Mouse (Mus musculus) forebrain, postnatal 0 days (tissue): ENCODE results near the gene Pde6d. TPM values are rescaled to one million over a fixed set of nuclear protein-coding genes. Genes with fewer than 3 reads are reported as not detected.
A peak's percentile ranks its signal among the peaks of the same experiment; 100 is the strongest.
"Not testable (repeated sequence)": the region's sequence is repeated elsewhere in the genome, so short reads cannot be mapped to it uniquely, and the experiment has no call there.

Source experiments
- ATAC-seq: fragments of 200-750 bp; cut with Nextera tagmentation; 2 replicates; pipeline ENCODE4 v1.8.0; 2017; ENCODE audit warnings: mild to moderate bottlenecking, moderate library complexity
- DNase-seq: peaks from one replicate; pipeline ENCODE4 v3.0.0-alpha.2; 2015
- H3K27ac ChIP-seq: fragments of 300-500 bp; sonication (generic); 2 replicates; pipeline ENCODE4 v1.5.1; 2014; ENCODE audit warnings: low read depth, mild to moderate bottlenecking, antibody characterized with exemption, low read length, moderate library complexity, mixed read lengths
- H3K27me3 ChIP-seq: fragments of 300-500 bp; sonication (generic); 2 replicates; pipeline ENCODE4 v1.6.1; 2014; ENCODE audit warnings: mild to moderate bottlenecking, low read length, mixed read lengths; ENCODE audit not compliant: insufficient read depth
- H3K36me3 ChIP-seq: fragments of 300-500 bp; sonication (generic); 2 replicates; pipeline ENCODE4 v1.6.1; 2014; ENCODE audit warnings: mild to moderate bottlenecking, moderate library complexity; ENCODE audit not compliant: insufficient read depth
- H3K4me1 ChIP-seq: fragments of 300-500 bp; sonication (generic); 2 replicates; pipeline ENCODE4 v1.6.1; 2014; ENCODE audit warnings: antibody characterized with exemption; ENCODE audit not compliant: insufficient read depth
- H3K4me2 ChIP-seq: fragments of 300-500 bp; sonication (generic); 2 replicates; pipeline ENCODE4 v1.6.1; 2014; ENCODE audit warnings: low read depth, mild to moderate bottlenecking, moderate library complexity
- H3K4me3 ChIP-seq: fragments of 300-500 bp; sonication (generic); 2 replicates; pipeline ENCODE4 v1.5.1; 2014; ENCODE audit warnings: low read depth, low read length, mixed read lengths
- H3K9ac ChIP-seq: fragments of 300-500 bp; sonication (generic); 2 replicates; pipeline ENCODE4 v1.6.1; 2014; ENCODE audit warnings: mild to moderate bottlenecking
- H3K9me3 ChIP-seq: fragments of 300-500 bp; sonication (generic); 2 replicates; pipeline ENCODE4 v1.6.1; 2016; ENCODE audit warnings: low read length
- CTCF ChIP-seq: sonication (generic); IDR thresholded peaks from 2 replicates; pipeline ENCODE4 v1.5.1; 2016; ENCODE audit warnings: antibody characterized with exemption, control low read depth, low read depth
- WGBS: fragments of 180-500 bp; shearing (Covaris S2); extraction: QIAGEN DNeasy Blood & Tissue Kit; methylation state at CpG from one replicate; pipeline ENCODE4 v1.1.7; 2014; 5-methylcytosine and 5-hydroxymethylcytosine counted together
- polyA plus RNA-seq: library from polyadenylated mRNA; unstranded; fragments of >200 nt; fragmentation: Nextera tagmentation; extraction: Ambion mirVana; gene quantifications from 2 replicates; pipeline ENCODE4 v1.2.1, GENCODE M21; 2015
- total RNA-seq: library from RNA; depleted of rRNA; stranded (reverse); fragments of >200 nt; gene quantifications from 2 replicates; pipeline ENCODE4 v1.2.3, GENCODE M21; 2014

The Pde6d gene
- total and polyA plus RNA-seq, 2 experiments from 2014 or later: 44.9 to 116 TPM

DNA sequence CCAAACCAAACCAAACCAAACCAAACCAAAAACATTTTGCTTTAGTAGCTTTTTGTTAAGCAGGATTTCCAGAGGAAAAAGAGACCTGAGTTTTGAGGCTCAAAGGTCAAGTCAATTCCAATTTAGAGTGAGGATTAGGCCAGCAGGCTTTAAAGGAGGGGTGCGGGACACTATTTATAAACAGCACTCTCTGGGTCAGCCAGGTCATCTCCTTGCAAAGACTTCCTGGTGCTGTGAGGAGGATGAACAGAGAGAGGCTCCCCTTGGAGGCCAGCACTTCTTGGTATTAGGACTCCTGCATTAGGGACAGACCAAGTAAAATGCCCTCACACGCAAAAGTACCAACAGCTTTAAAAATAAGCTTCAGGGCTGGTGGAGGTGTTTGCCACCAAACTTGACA lies 30.6 kb downstream of the Pde6d start:
- H3K27ac ChIP-seq: no peak overlapping the region
- H3K9ac ChIP-seq: no peak overlapping the region
- no peak overlapping the region for H3K4me2 ChIP-seq
- no peaks in the 10 kb centered on the region for H3K27me3 ChIP-seq
- DNase-seq (no peak), ATAC-seq (no peak)
- 40% methylated on average over 2 of the region's 2 CpGs for WGBS
- no peaks in the 10 kb centered on the region for H3K9me3 ChIP-seq
- peaks cover 14% of the 10 kb centered on the region for H3K36me3 ChIP-seq
- H3K4me1 ChIP-seq: no peaks in the 10 kb centered on the region
- no peak overlapping the region for H3K4me3 ChIP-seq
- TF ChIP-seq CTCF: no peak

DNA sequence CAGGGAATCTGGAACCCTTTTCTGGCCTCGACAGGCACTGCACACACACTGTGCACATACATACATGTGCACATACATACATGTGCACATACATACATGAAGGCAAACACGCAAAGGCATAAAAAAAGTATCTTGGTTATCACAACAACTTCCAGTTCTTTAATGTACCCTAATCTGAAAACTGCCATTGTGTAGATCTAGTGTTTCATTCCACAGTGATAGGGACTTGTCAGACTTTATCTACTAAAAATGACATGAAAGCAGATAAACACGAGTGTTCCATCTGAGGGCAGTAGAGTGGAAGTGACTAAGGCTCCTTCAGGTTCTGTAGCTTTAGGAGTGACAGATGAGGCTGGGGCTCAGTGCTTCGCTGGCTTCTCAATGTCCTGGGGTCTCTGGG lies 31.1 kb downstream of the Pde6d start:
- H3K4me3 ChIP-seq: no peak overlapping the region
- H3K9me3 ChIP-seq: no peaks in the 10 kb centered on the region
- peaks cover 19% of the 10 kb centered on the region for H3K36me3 ChIP-seq
- H3K9ac ChIP-seq: no peak overlapping the region
- ATAC-seq (no peak), DNase-seq (no peak)
- H3K4me1 ChIP-seq: no peaks in the 10 kb centered on the region
- no peak overlapping the region for H3K4me2 ChIP-seq
- WGBS: 74% methylated on average over 4 of the region's 4 CpGs
- no peaks in the 10 kb centered on the region for H3K27me3 ChIP-seq
- TF ChIP-seq CTCF: no peak
- no peak overlapping the region for H3K27ac ChIP-seq

DNA sequence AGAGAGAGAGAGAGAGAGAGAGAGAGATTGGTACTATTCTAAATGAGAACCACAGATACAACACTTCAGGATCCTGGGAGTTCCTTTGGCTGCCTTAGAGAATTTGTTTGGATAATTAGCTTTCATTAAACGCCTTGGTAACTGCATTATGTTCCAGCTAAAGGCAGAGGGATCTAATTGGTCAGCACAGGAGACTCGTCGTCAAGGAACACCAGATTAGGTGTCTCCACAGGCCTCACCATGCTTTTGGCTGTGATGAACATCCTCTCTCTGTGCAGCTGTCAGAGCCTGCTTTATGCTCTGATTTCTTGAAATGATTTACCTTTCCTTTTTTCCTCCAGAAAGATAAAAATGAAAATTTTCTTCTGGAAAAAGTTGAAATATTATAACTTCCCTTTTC lies 35.6 kb downstream of the Pde6d start:
- Histone ChIP-seq H3K27ac (no peak overlapping the region), H3K9me3 (no peaks in the 10 kb centered on the region), H3K36me3 (peaks cover 61% of the 10 kb centered on the region), H3K9ac (no peak overlapping the region), H3K27me3 (no peaks in the 10 kb centered on the region), H3K4me2 (no peak overlapping the region), H3K4me3 (no peak overlapping the region), H3K4me1 (no peaks in the 10 kb centered on the region)
- DNase-seq (no peak), ATAC-seq (0 out of 2 replicates have a peak, but pooled peaks have one; percentile 16)
- 20% methylated on average over 3 of the region's 3 CpGs for WGBS
- no peak for TF ChIP-seq CTCF

DNA sequence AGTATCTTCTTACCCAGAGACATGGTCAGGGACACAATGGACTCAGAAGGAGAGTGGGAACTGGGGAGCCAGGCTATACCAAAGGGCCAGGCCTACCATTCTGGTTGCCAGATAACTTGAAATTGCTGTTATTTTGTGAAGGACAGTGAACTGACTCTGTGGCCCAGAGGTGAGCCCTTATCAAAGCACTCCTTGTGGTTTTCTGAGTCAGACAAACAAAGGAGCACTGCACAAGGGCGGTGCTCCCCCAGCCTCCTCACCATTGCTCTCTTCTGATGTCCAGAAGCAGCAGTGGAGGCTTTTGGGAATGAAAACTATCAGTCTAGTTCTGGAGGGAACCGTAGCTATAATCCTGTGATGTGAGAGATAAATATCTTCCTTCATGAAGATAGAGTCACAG lies 39.8 kb downstream of the Pde6d start:
- DNase-seq: no peak
- no peak for ATAC-seq
- Histone ChIP-seq H3K36me3 (peaks cover 60% of the 10 kb centered on the region), H3K4me3 (no peak overlapping the region), H3K4me1 (no peaks in the 10 kb centered on the region), H3K27me3 (no peaks in the 10 kb centered on the region), H3K9me3 (no peaks in the 10 kb centered on the region), H3K4me2 (no peak overlapping the region), H3K27ac (no peak overlapping the region), H3K9ac (no peak overlapping the region)
- 98% methylated on average over 2 of the region's 2 CpGs for WGBS
- TF ChIP-seq CTCF: no peak

DNA sequence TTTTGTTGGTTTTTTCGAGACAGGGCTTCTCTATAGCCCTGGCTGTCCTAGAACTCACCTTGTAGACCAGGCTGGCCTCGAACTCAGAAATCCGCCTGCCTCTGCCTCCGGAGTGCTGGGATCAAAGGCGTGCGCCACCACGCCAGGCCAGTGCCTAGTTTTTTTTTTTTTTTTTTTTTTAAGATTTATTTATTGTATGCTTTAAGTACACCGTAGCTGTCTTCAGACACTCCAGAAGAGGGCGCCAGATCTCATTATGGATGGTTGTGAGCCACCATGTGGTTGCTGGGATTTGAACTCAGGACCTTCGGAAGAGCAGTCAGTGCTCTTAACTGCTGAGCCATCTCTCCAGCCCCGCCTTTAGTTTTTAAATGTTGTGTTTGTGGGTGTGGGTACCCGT lies 42.8 kb downstream of the Pde6d start:
- H3K4me3 ChIP-seq, H3K27ac ChIP-seq, H3K4me2 ChIP-seq, H3K27me3 ChIP-seq, H3K9me3 ChIP-seq, DNase-seq, H3K9ac ChIP-seq, ATAC-seq, H3K4me1 ChIP-seq: not testable (repeated sequence)
- WGBS: 91% methylated on average over 12 of the region's 12 CpGs
- peaks cover 31% of the 10 kb centered on the region for H3K36me3 ChIP-seq

DNA sequence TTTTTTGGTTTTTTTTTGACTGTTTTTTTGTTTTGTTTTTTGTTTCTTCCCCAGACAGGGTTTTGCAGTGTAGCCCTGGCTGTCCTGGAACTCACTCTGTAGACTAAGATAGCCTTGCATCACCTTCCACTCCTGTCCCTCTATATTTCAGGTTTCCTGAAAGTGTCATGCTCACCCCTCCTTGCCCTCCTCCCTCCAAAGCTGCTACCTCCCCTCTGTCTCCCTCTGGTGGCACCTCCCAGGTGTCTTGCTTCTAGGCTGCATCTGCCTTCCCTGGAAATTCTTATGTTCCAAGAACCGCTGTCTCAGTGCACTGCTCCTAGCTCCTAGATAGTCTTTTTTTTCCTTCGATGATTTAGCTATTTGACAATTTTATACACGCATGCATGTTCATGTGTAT lies 44.0 kb downstream of the Pde6d start:
- Histone ChIP-seq H3K27ac (no peak overlapping the region), H3K9ac (no peak overlapping the region), H3K4me2 (no peak overlapping the region), H3K27me3 (no peaks in the 10 kb centered on the region), H3K4me1 (no peaks in the 10 kb centered on the region), H3K9me3 (no peaks in the 10 kb centered on the region), H3K36me3 (peaks cover 19% of the 10 kb centered on the region), H3K4me3 (no peak overlapping the region)
- WGBS: 65% methylated on average over 3 of the region's 3 CpGs
- peak; percentile 48 for TF ChIP-seq CTCF
- DNase-seq: no peak
- no peak for ATAC-seq

DNA sequence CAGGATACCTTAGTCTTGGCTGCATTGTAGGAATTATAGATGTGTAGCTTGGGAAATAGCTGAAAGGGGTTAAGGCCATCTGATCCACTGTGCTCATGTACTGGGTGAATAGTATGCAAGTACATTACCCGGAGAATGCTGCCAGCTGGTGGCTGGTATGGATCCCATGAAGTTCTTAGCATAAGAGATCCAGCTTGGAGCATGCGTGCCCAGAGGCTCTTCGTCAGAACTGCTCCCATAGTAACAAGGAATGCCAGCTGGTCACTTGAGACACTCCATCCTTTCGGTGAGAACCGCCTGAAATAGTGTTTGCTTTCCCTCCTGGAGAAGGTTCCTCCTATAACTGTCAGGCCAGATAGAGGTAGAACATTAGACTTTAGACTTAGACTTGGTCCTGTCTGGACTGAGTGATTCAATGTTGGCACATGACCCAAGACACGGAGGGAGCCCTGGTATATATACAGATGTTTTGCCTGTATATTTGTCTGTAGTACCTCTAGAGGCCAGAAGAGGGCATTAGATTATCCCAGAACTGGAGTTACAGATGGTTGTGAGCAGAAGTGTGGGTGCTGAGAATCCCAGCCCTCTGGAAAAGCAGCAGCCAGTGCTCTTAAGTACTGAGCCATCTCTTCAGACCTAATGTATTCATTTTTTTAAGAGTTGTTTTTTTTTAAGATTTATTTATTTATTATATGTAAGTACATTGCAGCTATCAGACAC lies 48.9 kb downstream of the Pde6d start:
- peak overlapping the region; percentile 48; the same call in 1 of the 2 replicates for H3K27ac ChIP-seq
- no peak overlapping the region for H3K4me2 ChIP-seq

More for the DNA sequence above, 48.9 kb downstream of the Pde6d start:
- no peak overlapping the region for H3K4me3 ChIP-seq
- no peaks in the 10 kb centered on the region for H3K9me3 ChIP-seq
- WGBS: 65% methylated on average over 6 of the region's 6 CpGs
- peak; percentile 78 for DNase-seq
- no peak overlapping the region for H3K9ac ChIP-seq
- peak; percentile 35 for TF ChIP-seq CTCF
- H3K36me3 ChIP-seq: peaks cover 13% of the 10 kb centered on the region
- no peaks in the 10 kb centered on the region for H3K27me3 ChIP-seq
- H3K4me1 ChIP-seq: 0 out of 2 replicates have a peak, but pooled peaks cover 8% of the 10 kb centered on the region
- peak; percentile 63 for ATAC-seq
